Mouse (Mus musculus) stomach, embryonic 14.5 days (tissue): ENCODE measurements at regions not wholly inside any gene's neighbourhood (a gene's known extent, or its start where the extent isn't known, plus 50 kb on each side); places are given as distances from the start of the nearest gene placed in this dataset.
A peak's percentile ranks its signal among the peaks of the same experiment; 100 is the strongest.

ENCODE experiments used
- ATAC-seq: fragments of 200-750 bp; cut with Nextera tagmentation; 2 replicates; pipeline ENCODE4 v1.8.0; 2017; ENCODE audit warnings: low read depth, moderate TSS enrichment; ENCODE audit not compliant: insufficient number of reproducible peaks, insufficient read depth, low FRiP score
- H3K27ac ChIP-seq: fragments of 300-500 bp; sonication (generic); 2 replicates; pipeline ENCODE4 v1.5.1; 2014; ENCODE audit warnings: mild to moderate bottlenecking, low read length, moderate library complexity, mixed read lengths
- H3K27me3 ChIP-seq: fragments of 300-500 bp; sonication (generic); 2 replicates; pipeline ENCODE4 v1.6.1; 2014; ENCODE audit warnings: low read length, control low read depth, mixed read lengths; ENCODE audit not compliant: control insufficient read depth, insufficient read depth
- H3K36me3 ChIP-seq: fragments of 300-500 bp; sonication (generic); 2 replicates; pipeline ENCODE4 v1.6.1; 2014; ENCODE audit warnings: mild to moderate bottlenecking, control low read depth, low read length, moderate library complexity, mixed read lengths; ENCODE audit not compliant: control insufficient read depth, insufficient read depth
- H3K4me1 ChIP-seq: fragments of 300-500 bp; sonication (generic); 2 replicates; pipeline ENCODE4 v1.6.1; 2014; ENCODE audit warnings: low read length, control low read depth, mixed read lengths; ENCODE audit not compliant: control insufficient read depth, insufficient read depth
- H3K4me2 ChIP-seq: fragments of 300-500 bp; sonication (generic); replicated peaks from 2 replicates; pipeline ENCODE4 v1.6.1; 2014; ENCODE audit warnings: low read depth, low read length, control low read depth
- H3K4me3 ChIP-seq: fragments of 300-500 bp; sonication (generic); 2 replicates; pipeline ENCODE4 v1.5.1; 2014; ENCODE audit warnings: low read depth, low read length, control low read depth
- H3K9ac ChIP-seq: fragments of 300-500 bp; sonication (generic); replicated peaks from 2 replicates; pipeline ENCODE4 v1.6.1; 2014; ENCODE audit warnings: low read depth, mild to moderate bottlenecking, control low read depth, low read length, moderate library complexity, mixed read lengths
- H3K9me3 ChIP-seq: fragments of 300-500 bp; sonication (generic); 2 replicates; pipeline ENCODE4 v1.6.1; 2016; ENCODE audit warnings: low read depth, low read length, control low read depth; ENCODE audit not compliant: control insufficient read depth
- WGBS: fragments of 180-500 bp; shearing (Covaris S2); extraction: QIAGEN DNeasy Blood & Tissue Kit; methylation state at CpG from one replicate; pipeline ENCODE4 v1.1.7; 2014; 5-methylcytosine and 5-hydroxymethylcytosine counted together

- Histone ChIP-seq H3K4me1 (peaks cover 16% of the 10 kb centered on the region; the same call in 1 of the 2 replicates), H3K27ac (no peak overlapping the region), H3K9me3 (no peaks in the 10 kb centered on the region), H3K4me3 (no peak overlapping the region), H3K36me3 (no peaks in the 10 kb centered on the region), H3K4me2 (no peak overlapping the region), H3K9ac (no peak overlapping the region), H3K27me3 (no peaks in the 10 kb centered on the region)
- ATAC-seq = peak; percentile 72; the same call in 1 of the 2 replicates
- WGBS = 7% methylated on average over 15 of the region's 15 CpGs
Observed at GRCm38 (mm10) chr12:109393795-109394194, 58.8 kb upstream of the Dlk1 start.

GRCm38 (mm10) chr12:109394396-109394795 lies 58.2 kb upstream of the Dlk1 start:
- WGBS = 78% methylated on average over 11 of the region's 11 CpGs
- Histone ChIP-seq H3K9ac (no peak overlapping the region), H3K27ac (no peak overlapping the region), H3K4me2 (no peak overlapping the region), H3K9me3 (no peaks in the 10 kb centered on the region), H3K36me3 (no peaks in the 10 kb centered on the region), H3K4me1 (peaks cover 22% of the 10 kb centered on the region; the same call in 1 of the 2 replicates), H3K27me3 (no peaks in the 10 kb centered on the region), H3K4me3 (no peak overlapping the region)
- no peak for ATAC-seq

- Histone ChIP-seq H3K4me1 (peaks cover 37% of the 10 kb centered on the region), H3K4me2 (no peak overlapping the region), H3K36me3 (no peaks in the 10 kb centered on the region), H3K9me3 (no peaks in the 10 kb centered on the region), H3K27me3 (no peaks in the 10 kb centered on the region), H3K4me3 (no peak overlapping the region), H3K9ac (no peak overlapping the region), H3K27ac (0 out of 2 replicates have a peak overlapping the region, but pooled peaks have one; percentile 58)
- no peak for ATAC-seq
- WGBS = 80% methylated on average over 6 of the region's 6 CpGs
Observed at GRCm38 (mm10) chr12:109396614-109397013, 56.0 kb upstream of the Dlk1 start.

GRCm38 (mm10) chr12:109397175-109398058 lies 55.2 kb upstream of the Dlk1 start:
- Histone ChIP-seq H3K36me3 (no peaks in the 10 kb centered on the region), H3K27me3 (no peaks in the 10 kb centered on the region), H3K4me3 (no peak overlapping the region), H3K9me3 (no peaks in the 10 kb centered on the region), H3K9ac (no peak overlapping the region), H3K4me1 (peaks cover 45% of the 10 kb centered on the region), H3K4me2 (no peak overlapping the region), H3K27ac (peak overlapping the region; percentile 58; the same call in 1 of the 2 replicates)
- ATAC-seq = no peak
- WGBS = 55% methylated on average over 12 of the region's 12 CpGs

- H3K27ac ChIP-seq = peak overlapping the region; percentile 86
- ATAC-seq = no peak
- H3K9ac ChIP-seq = no peak overlapping the region
- H3K4me3 ChIP-seq = no peak overlapping the region
- no peaks in the 10 kb centered on the region for H3K27me3 ChIP-seq
- no peaks in the 10 kb centered on the region for H3K9me3 ChIP-seq
- peaks cover 53% of the 10 kb centered on the region for H3K4me1 ChIP-seq
- H3K36me3 ChIP-seq = no peaks in the 10 kb centered on the region
- no peak overlapping the region for H3K4me2 ChIP-seq
- 67% methylated on average over 7 of the region's 7 CpGs for WGBS
Observed at GRCm38 (mm10) chr12:109398473-109398872, 54.1 kb upstream of the Dlk1 start.

- WGBS = 8% methylated on average over 6 of the region's 6 CpGs
- no peaks in the 10 kb centered on the region for H3K36me3 ChIP-seq
- ATAC-seq = no peak; the same call in 1 of the 2 replicates
- no peak overlapping the region for H3K9ac ChIP-seq
- no peak overlapping the region for H3K4me3 ChIP-seq
- no peaks in the 10 kb centered on the region for H3K9me3 ChIP-seq
- peaks cover 54% of the 10 kb centered on the region for H3K4me1 ChIP-seq
- H3K27ac ChIP-seq = peak overlapping the region; percentile 86
- no peak overlapping the region for H3K4me2 ChIP-seq
- H3K27me3 ChIP-seq = no peaks in the 10 kb centered on the region
Observed at GRCm38 (mm10) chr12:109398951-109399350, 53.7 kb upstream of the Dlk1 start.

- no peak overlapping the region for H3K9ac ChIP-seq
- H3K4me3 ChIP-seq = no peak overlapping the region
- no peaks in the 10 kb centered on the region for H3K27me3 ChIP-seq
- H3K27ac ChIP-seq = peak overlapping the region; percentile 86
- no peaks in the 10 kb centered on the region for H3K9me3 ChIP-seq
- H3K4me2 ChIP-seq = no peak overlapping the region
- no peak for ATAC-seq
- peaks cover 55% of the 10 kb centered on the region for H3K4me1 ChIP-seq
- WGBS = 16% methylated on average over 22 of the region's 22 CpGs
- no peaks in the 10 kb centered on the region for H3K36me3 ChIP-seq
Observed at GRCm38 (mm10) chr12:109399591-109399990, 53.0 kb upstream of the Dlk1 start.

- ATAC-seq = no peak
Observed at GRCm38 (mm10) chr12:109400041-109400440, 52.6 kb upstream of the Dlk1 start.

More at GRCm38 (mm10) chr12:109400041-109400440, 52.6 kb upstream of the Dlk1 start:
- Histone ChIP-seq H3K4me3 (no peak overlapping the region), H3K36me3 (no peaks in the 10 kb centered on the region), H3K4me1 (peaks cover 59% of the 10 kb centered on the region), H3K27ac (peak overlapping the region; percentile 86), H3K4me2 (no peak overlapping the region), H3K9ac (no peak overlapping the region), H3K9me3 (no peaks in the 10 kb centered on the region), H3K27me3 (no peaks in the 10 kb centered on the region)
- 74% methylated on average over 7 of the region's 7 CpGs for WGBS
